Mouse (Mus musculus) lung, embryonic 14.5 days (tissue): ENCODE data around the gene Lrmda. TPM values are rescaled to one million over a fixed set of nuclear protein-coding genes. Genes with fewer than 3 reads are reported as not detected.
"Not testable (repeated sequence)": the region's sequence is repeated elsewhere in the genome, so short reads cannot be mapped to it uniquely, and the experiment has no call there.

Source experiments
- ATAC-seq: fragments of 200-750 bp; cut with Nextera tagmentation; 2 replicates; pipeline ENCODE4 v1.8.0; 2017; ENCODE audit warnings: mild to moderate bottlenecking, moderate TSS enrichment, moderate library complexity; ENCODE audit not compliant: insufficient read depth
- DNase-seq: peaks from one replicate; pipeline ENCODE4 v3.0.0-alpha.2; 2015
- H3K27ac ChIP-seq: fragments of 300-500 bp; sonication (generic); 2 replicates; pipeline ENCODE4 v1.5.1; 2014; ENCODE audit warnings: low read depth, mild to moderate bottlenecking, moderate library complexity
- H3K27me3 ChIP-seq: fragments of 300-500 bp; sonication (generic); 2 replicates; pipeline ENCODE4 v1.6.1; 2014; ENCODE audit warnings: low read length, control low read depth; ENCODE audit not compliant: insufficient read depth
- H3K36me3 ChIP-seq: fragments of 300-500 bp; sonication (generic); 2 replicates; pipeline ENCODE4 v1.6.1; 2014; ENCODE audit warnings: control low read depth; ENCODE audit not compliant: insufficient read depth
- H3K4me1 ChIP-seq: fragments of 300-500 bp; sonication (generic); 2 replicates; pipeline ENCODE4 v1.6.1; 2014; ENCODE audit warnings: antibody characterized with exemption, control low read depth; ENCODE audit not compliant: insufficient read depth
- H3K4me2 ChIP-seq: fragments of 300-500 bp; sonication (generic); 2 replicates; pipeline ENCODE4 v1.6.1; 2014; ENCODE audit warnings: mild to moderate bottlenecking
- H3K4me3 ChIP-seq: fragments of 300-500 bp; sonication (generic); 2 replicates; pipeline ENCODE4 v1.5.1; 2014; ENCODE audit warnings: low read depth, low read length
- H3K9ac ChIP-seq: fragments of 300-500 bp; sonication (generic); 2 replicates; pipeline ENCODE4 v1.6.1; 2014
- H3K9me3 ChIP-seq: fragments of 300-500 bp; sonication (generic); 2 replicates; pipeline ENCODE4 v1.6.1; 2016; ENCODE audit warnings: low read depth, low read length, control low read depth
- CTCF ChIP-seq: IDR thresholded peaks from 2 replicates; pipeline ENCODE4 v1.5.1; 2016; ENCODE audit warnings: antibody characterized with exemption, low read depth
- WGBS: fragments of 180-500 bp; shearing (Covaris S2); extraction: QIAGEN DNeasy Blood & Tissue Kit; methylation state at CpG from one replicate; pipeline ENCODE4 v1.1.7; 2014; 5-methylcytosine and 5-hydroxymethylcytosine counted together
- polyA plus RNA-seq: library from polyadenylated mRNA; unstranded; fragments of >200 nt; fragmentation: Nextera tagmentation; extraction: Ambion mirVana; gene quantifications from 2 replicates; pipeline ENCODE4 v1.2.1, GENCODE M21; 2014

Lrmda gene
- polyA plus RNA-seq, 1 experiment from 2014 or later = 1.1 TPM

GRCm38 (mm10) chr14:22782365-22782764, 762.9 kb downstream of the Lrmda start:
- H3K4me3 ChIP-seq = no peak overlapping the region
- WGBS = 27% methylated on average over 2 of the region's 2 CpGs
- H3K9ac ChIP-seq = no peak overlapping the region
- H3K27me3 ChIP-seq = no peaks in the 10 kb centered on the region
- peaks cover 8% of the 10 kb centered on the region; the same call in 1 of the 2 replicates for H3K4me1 ChIP-seq
- TF ChIP-seq CTCF = peak; percentile 46; the same call in 1 of the 2 replicates
- ATAC-seq = no peak
- DNase-seq = peak; percentile 55
- no peak overlapping the region for H3K27ac ChIP-seq
- H3K36me3 ChIP-seq = no peaks in the 10 kb centered on the region
- no peak overlapping the region for H3K4me2 ChIP-seq
- no peaks in the 10 kb centered on the region for H3K9me3 ChIP-seq

DNA sequence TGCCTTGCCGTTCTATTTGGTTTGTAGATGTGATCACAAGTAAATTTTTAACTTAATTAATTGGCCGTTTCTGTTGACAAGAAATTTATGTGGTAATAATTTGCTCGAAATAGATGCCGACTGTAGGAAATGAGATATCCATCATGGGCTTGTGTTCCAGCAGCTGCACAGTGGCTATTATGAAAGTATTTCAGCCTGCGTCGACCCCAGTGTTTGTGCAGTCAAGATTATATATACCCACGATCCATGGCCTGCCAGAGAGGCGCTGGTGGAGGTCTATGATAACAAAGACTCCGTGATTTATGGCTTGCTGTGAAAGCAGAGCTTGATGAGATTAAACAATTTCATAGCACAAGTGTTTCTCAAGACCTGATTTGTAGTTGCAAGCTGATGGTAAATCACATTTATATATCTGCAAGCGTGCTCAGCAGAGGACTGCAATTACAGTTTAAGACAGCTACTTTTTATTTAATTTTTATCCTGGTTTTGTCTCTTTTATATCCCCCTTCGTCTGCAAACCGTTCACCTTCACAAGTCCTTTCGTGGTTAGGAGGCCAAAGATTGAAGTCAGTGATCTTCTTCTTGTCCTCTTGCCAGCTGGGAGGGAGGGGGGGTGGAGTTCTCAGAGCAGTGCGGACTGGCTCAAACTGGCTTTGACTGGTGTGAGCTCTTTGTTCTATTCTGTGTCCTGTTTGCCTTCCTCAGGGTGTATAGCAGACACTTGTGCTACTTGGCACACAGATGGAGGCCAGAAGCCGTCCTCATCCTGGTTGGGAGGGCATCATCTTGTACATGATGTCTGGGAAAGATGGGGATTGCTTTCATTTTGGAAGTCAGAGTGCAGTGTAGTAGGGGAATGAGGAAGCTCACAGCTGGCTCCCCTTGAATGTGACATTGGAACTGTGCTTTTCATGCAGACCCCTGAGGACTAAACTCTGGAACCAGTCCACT, 764.0 kb downstream of the Lrmda start:
- Histone ChIP-seq H3K36me3 (no peaks in the 10 kb centered on the region), H3K4me2 (peak overlapping the region; percentile 29; the same call in 1 of the 2 replicates), H3K4me3 (no peak overlapping the region), H3K27ac (peak overlapping the region; percentile 82), H3K9me3 (no peaks in the 10 kb centered on the region), H3K4me1 (peaks cover 8% of the 10 kb centered on the region; the same call in 1 of the 2 replicates), H3K9ac (no peak overlapping the region), H3K27me3 (no peaks in the 10 kb centered on the region)
- no peak for TF ChIP-seq CTCF
- DNase-seq (peak; percentile 92), ATAC-seq (peak; percentile 95)
- 9% methylated on average over 15 of the region's 15 CpGs for WGBS

- H3K27me3 ChIP-seq = no peaks in the 10 kb centered on the region
- no peaks in the 10 kb centered on the region for H3K9me3 ChIP-seq
- DNase-seq = peak; percentile 35
- H3K4me2 ChIP-seq = no peak overlapping the region
- 43% methylated on average over 4 of the region's 4 CpGs for WGBS
- ATAC-seq = no peak
- TF ChIP-seq CTCF = no peak
- no peak overlapping the region for H3K27ac ChIP-seq
- H3K36me3 ChIP-seq = no peaks in the 10 kb centered on the region
- H3K9ac ChIP-seq = no peak overlapping the region
- H3K4me3 ChIP-seq = no peak overlapping the region
- H3K4me1 ChIP-seq = no peaks in the 10 kb centered on the region
Observed at GRCm38 (mm10) chr14:22800020-22800419, 780.5 kb downstream of the Lrmda start.

GRCm38 (mm10) chr14:22800871-22801636, 781.5 kb downstream of the Lrmda start:
- Histone ChIP-seq H3K9me3 (no peaks in the 10 kb centered on the region), H3K4me1 (0 out of 2 replicates have a peak, but pooled peaks cover 2% of the 10 kb centered on the region), H3K4me3 (no peak overlapping the region), H3K9ac (no peak overlapping the region), H3K4me2 (no peak overlapping the region), H3K27me3 (no peaks in the 10 kb centered on the region), H3K27ac (no peak overlapping the region; the same call in 1 of the 2 replicates), H3K36me3 (no peaks in the 10 kb centered on the region)
- no peak for TF ChIP-seq CTCF
- DNase-seq (peak; percentile 26), ATAC-seq (0 out of 2 replicates have a peak, but pooled peaks have one; percentile 8)
- WGBS = 66% methylated on average over 13 of the region's 13 CpGs

- H3K36me3 ChIP-seq, H3K9ac ChIP-seq, H3K9me3 ChIP-seq, H3K4me1 ChIP-seq, ATAC-seq, DNase-seq, H3K4me2 ChIP-seq, H3K27ac ChIP-seq, H3K4me3 ChIP-seq, H3K27me3 ChIP-seq: not testable (repeated sequence)
- 74% methylated on average over 4 of the region's 4 CpGs for WGBS
Observed at GRCm38 (mm10) chr14:22801714-22802113, 782.2 kb downstream of the Lrmda start.

DNA sequence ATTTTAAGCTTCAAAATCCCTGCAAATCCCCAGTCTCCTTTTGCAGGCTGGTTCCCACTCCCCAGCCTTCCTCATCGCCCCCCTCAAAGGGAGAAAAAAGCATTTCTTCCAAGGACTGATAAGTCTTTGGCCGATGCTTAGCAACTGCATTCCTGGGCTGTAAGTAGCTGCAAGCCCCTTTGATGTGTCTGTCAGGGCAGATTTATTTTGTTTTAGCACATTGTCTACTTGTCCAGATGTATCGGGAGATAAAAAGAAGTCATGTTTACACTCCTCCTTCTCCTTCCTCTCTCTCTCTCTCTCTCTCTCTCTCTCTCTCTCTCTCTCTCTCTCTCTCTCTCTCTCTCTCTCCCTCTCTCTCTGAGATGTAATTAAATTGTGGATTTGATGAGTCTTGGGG, 787.8 kb downstream of the Lrmda start:
- H3K4me2 ChIP-seq = peak overlapping the region; percentile 50
- H3K9ac ChIP-seq = no peak overlapping the region
- no peak overlapping the region for H3K4me3 ChIP-seq
- TF ChIP-seq CTCF = no peak
- 6% methylated on average over 3 of the region's 3 CpGs for WGBS
- H3K36me3 ChIP-seq = no peaks in the 10 kb centered on the region
- no peaks in the 10 kb centered on the region for H3K9me3 ChIP-seq
- H3K4me1 ChIP-seq = peaks cover 33% of the 10 kb centered on the region
- H3K27me3 ChIP-seq = no peaks in the 10 kb centered on the region
- peak overlapping the region; percentile 81 for H3K27ac ChIP-seq
- ATAC-seq (peak; percentile 47; the same call in 1 of the 2 replicates), DNase-seq (peak; percentile 83)
